Mouse (Mus musculus): ENCODE measurements around the gene Zfp367.

DNA sequence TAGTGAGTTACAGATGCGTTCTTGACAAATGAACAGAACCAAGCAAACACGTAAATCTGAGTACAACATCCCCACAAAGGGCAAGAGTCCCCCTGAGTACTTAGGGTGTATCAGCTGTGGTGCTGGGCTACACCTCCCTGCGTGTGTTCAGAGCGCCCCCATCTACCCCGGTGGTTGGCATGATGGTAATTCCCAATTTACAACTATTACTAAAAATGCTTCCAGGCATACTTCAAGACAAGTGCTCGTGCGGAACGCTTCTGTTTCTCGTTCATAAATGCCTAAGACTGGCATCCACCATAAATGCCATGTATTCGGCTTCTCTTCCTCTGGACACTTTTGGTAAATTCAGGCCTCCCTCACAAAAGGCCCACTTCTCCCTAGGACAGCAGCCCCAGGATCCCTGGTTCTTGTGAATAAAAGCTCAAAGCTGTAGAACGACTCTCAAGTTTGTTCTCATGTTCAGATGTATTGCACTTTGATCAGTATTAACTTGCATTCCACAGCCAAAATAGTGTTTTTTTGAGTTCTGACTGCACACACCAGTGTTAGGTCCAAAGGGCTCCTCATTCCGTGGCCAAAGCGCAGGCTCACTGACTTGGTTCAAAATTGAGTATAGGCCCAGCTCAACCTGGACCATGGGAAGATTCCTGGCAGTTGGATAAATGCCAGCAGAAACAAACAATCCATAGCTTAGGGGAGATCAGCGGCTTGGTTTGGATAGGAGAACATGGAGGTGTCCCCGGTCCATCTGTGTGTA, 23.2 kb downstream of the Zfp367 start:
- peak; percentile 55 for TF ChIP-seq CTCF (IDR thresholded peaks at IDR 0.05; ENCODE audit: low read depth)
- no peak for TF ChIP-seq EP300 (IDR thresholded peaks at IDR 0.05; ENCODE audit: low read depth)

All from liver, embryonic 14.5 days (tissue).